Mouse (Mus musculus): ENCODE results near the gene Fyn. TPM values are rescaled to one million over a fixed set of nuclear protein-coding genes. Genes with fewer than 3 reads are reported as not detected.

The Fyn gene
- 19.7 and 20.5 TPM in 2 replicates for polyA plus RNA-seq (2012; ENCODE audit: low replicate concordance)

GRCm38 (mm10) chr10:39368572-39369135 lies at the start of gene Fyn:
TSS of gene Fyn (plus strand) at chr10:39368855.

GRCm38 (mm10) chr10:39612633-39612988 lies 244.0 kb downstream of the Fyn start, which contains the start of gene Traf3ip2:
TSS of gene Traf3ip2 (plus strand) at chr10:39612934.

Other genes with a start within 250 kb of the Fyn start
- gene Fam229b, start 234.9 kb upstream of the Fyn start, polyA plus RNA-seq (2012; ENCODE audit: low replicate concordance), result 0.11 TPM in 1 of 2 replicates, not detected in the other
- gene Tube1, start 234.9 kb upstream of the Fyn start, polyA plus RNA-seq (2012; ENCODE audit: low replicate concordance), result 2.1 and 2.5 TPM in 2 replicates
- not detected in 2 replicates for gene Ccn6, start 205.1 kb upstream of the Fyn start, polyA plus RNA-seq (2012; ENCODE audit: low replicate concordance)
- 7.0 and 9.9 TPM in 2 replicates for gene Traf3ip2, start 244.1 kb downstream of the Fyn start, polyA plus RNA-seq (2012; ENCODE audit: low replicate concordance)